Mouse (Mus musculus): ENCODE measurements at regions not wholly inside any gene's neighbourhood (a gene's known extent, or its start where the extent isn't known, plus 50 kb on each side); places are given as distances from the start of the nearest gene placed in this dataset.
A peak's percentile ranks its signal among the peaks of the same experiment; 100 is the strongest.

- Histone ChIP-seq H3K9ac (no peak overlapping the region), H3K4me2 (no peak overlapping the region), H3K4me1 (replicated peaks) (no peaks in the 10 kb centered on the region), H3K9me3 (replicated peaks) (no peaks in the 10 kb centered on the region), H3K36me3 (replicated peaks) (no peaks in the 10 kb centered on the region), H3K27ac (replicated peaks) (no peak overlapping the region), H3K27me3 (no peaks in the 10 kb centered on the region), H3K4me3 (replicated peaks) (no peak overlapping the region)
- no peak for ATAC-seq (ENCODE audit: insufficient read depth)
- WGBS (ENCODE audit: insufficient replicate concordance): 46% methylated on average over 12 of the region's 12 CpGs
Observed at GRCm38 (mm10) chr7:78971644-78972313, 58.6 kb downstream of the Isg20 start.

GRCm38 (mm10) chr7:78989751-78990206 lies 63.5 kb upstream of the Acan start:
- WGBS (ENCODE audit: insufficient replicate concordance): 20% methylated on average over 5 of the region's 5 CpGs
- no peak overlapping the region for H3K4me3 ChIP-seq (replicated peaks)
- H3K9ac ChIP-seq: no peak overlapping the region
- no peaks in the 10 kb centered on the region for H3K4me1 ChIP-seq (replicated peaks)
- no peak overlapping the region for H3K27ac ChIP-seq (replicated peaks)
- no peaks in the 10 kb centered on the region for H3K9me3 ChIP-seq (replicated peaks)
- H3K36me3 ChIP-seq (replicated peaks): no peaks in the 10 kb centered on the region
- peaks cover 21% of the 10 kb centered on the region; the same call in 1 of the 2 replicates for H3K27me3 ChIP-seq
- no peak for ATAC-seq (ENCODE audit: insufficient read depth)
- no peak overlapping the region for H3K4me2 ChIP-seq

GRCm38 (mm10) chr7:78990302-78991038 lies 62.8 kb upstream of the Acan start:
- Histone ChIP-seq H3K9ac (no peak overlapping the region), H3K4me3 (replicated peaks) (no peak overlapping the region), H3K36me3 (replicated peaks) (no peaks in the 10 kb centered on the region), H3K4me2 (peak overlapping the region; percentile 35; the same call in 1 of the 2 replicates), H3K9me3 (replicated peaks) (no peaks in the 10 kb centered on the region), H3K4me1 (replicated peaks) (no peaks in the 10 kb centered on the region), H3K27ac (replicated peaks) (no peak overlapping the region), H3K27me3 (peaks cover 21% of the 10 kb centered on the region; the same call in 1 of the 2 replicates)
- WGBS (ENCODE audit: insufficient replicate concordance): 6% methylated on average over 27 of the region's 27 CpGs
- ATAC-seq (ENCODE audit: insufficient read depth): no peak

DNA sequence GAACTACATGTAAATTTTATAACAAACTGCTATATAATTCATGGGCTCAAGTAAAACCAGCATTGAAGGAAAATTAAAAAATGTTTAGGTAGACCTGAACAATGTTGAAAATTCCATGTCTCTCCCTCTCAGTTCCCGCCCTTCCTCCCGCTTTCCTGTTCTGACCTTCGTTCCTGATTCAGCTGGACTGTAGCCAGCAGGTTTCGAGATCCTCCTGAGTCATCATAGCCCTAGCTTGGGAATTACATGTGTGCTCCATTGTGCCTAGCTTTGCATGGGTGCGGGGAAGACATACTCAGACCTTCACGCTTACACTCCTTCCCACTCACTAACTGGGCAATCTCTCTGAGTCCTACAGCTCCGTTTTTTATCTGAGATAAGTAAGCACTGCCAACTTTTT lies 60.3 kb upstream of the Acan start:
- H3K9me3 ChIP-seq (replicated peaks): no peaks in the 10 kb centered on the region
- no peak overlapping the region for H3K27ac ChIP-seq (replicated peaks)
- H3K27me3 ChIP-seq: peaks cover 21% of the 10 kb centered on the region; the same call in 1 of the 2 replicates
- no peak overlapping the region for H3K9ac ChIP-seq
- no peaks in the 10 kb centered on the region for H3K4me1 ChIP-seq (replicated peaks)
- H3K4me2 ChIP-seq: no peak overlapping the region
- no peaks in the 10 kb centered on the region for H3K36me3 ChIP-seq (replicated peaks)
- no peak overlapping the region for H3K4me3 ChIP-seq (replicated peaks)
- WGBS (ENCODE audit: insufficient replicate concordance): 58% methylated on average over 7 of the region's 7 CpGs
- ATAC-seq (ENCODE audit: insufficient read depth): no peak

- Histone ChIP-seq H3K4me2 (no peak overlapping the region), H3K27ac (replicated peaks) (no peak overlapping the region), H3K27me3 (peaks cover 24% of the 10 kb centered on the region; the same call in 1 of the 2 replicates), H3K9me3 (replicated peaks) (no peaks in the 10 kb centered on the region), H3K36me3 (replicated peaks) (no peaks in the 10 kb centered on the region), H3K4me3 (replicated peaks) (no peak overlapping the region), H3K9ac (no peak overlapping the region), H3K4me1 (replicated peaks) (no peaks in the 10 kb centered on the region)
- WGBS (ENCODE audit: insufficient replicate concordance): 73% methylated on average over 8 of the region's 8 CpGs
- ATAC-seq (ENCODE audit: insufficient read depth): no peak
Observed at GRCm38 (mm10) chr7:78994134-78994533, 59.1 kb upstream of the Acan start.

- no peaks in the 10 kb centered on the region for H3K36me3 ChIP-seq (replicated peaks)
- no peaks in the 10 kb centered on the region for H3K4me1 ChIP-seq (replicated peaks)
- no peak overlapping the region for H3K9ac ChIP-seq
- WGBS (ENCODE audit: insufficient replicate concordance): 49% methylated on average over 2 of the region's 2 CpGs
- H3K27ac ChIP-seq (replicated peaks): no peak overlapping the region
- H3K9me3 ChIP-seq (replicated peaks): no peaks in the 10 kb centered on the region
- H3K4me3 ChIP-seq (replicated peaks): no peak overlapping the region
- ATAC-seq (ENCODE audit: insufficient read depth): no peak
- H3K4me2 ChIP-seq: no peak overlapping the region
- peaks cover 15% of the 10 kb centered on the region; the same call in 1 of the 2 replicates for H3K27me3 ChIP-seq
Observed at GRCm38 (mm10) chr7:78995034-78995433, 58.2 kb upstream of the Acan start.

DNA sequence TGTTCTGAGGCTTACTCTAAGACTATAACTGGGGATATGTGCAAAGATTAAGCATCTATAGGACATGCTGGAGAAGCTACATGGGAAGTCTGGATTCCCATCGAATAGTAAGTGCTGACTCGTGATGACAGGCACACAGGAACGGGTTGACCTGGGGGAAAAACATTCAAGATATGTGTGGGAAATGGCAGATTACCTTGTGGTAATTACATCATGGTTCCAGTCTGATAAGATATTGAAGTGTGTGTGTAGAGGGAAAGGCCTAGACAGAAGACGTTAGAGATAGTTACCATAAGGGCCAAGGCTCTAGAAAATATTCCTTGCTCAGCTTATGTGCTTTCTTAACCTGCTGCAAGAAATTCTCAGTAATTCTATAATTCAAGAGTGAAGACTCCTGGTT lies 57.5 kb upstream of the Acan start:
- WGBS (ENCODE audit: insufficient replicate concordance): 27% methylated on average over 4 of the region's 4 CpGs
- no peak overlapping the region for H3K27ac ChIP-seq (replicated peaks)
- ATAC-seq (ENCODE audit: insufficient read depth): no peak

More for the DNA sequence above, 57.5 kb upstream of the Acan start:
- H3K9ac ChIP-seq: no peak overlapping the region
- H3K4me1 ChIP-seq (replicated peaks): no peaks in the 10 kb centered on the region
- H3K4me2 ChIP-seq: no peak overlapping the region
- H3K36me3 ChIP-seq (replicated peaks): no peaks in the 10 kb centered on the region
- H3K27me3 ChIP-seq: peaks cover 7% of the 10 kb centered on the region; the same call in 1 of the 2 replicates
- H3K4me3 ChIP-seq (replicated peaks): no peak overlapping the region
- no peaks in the 10 kb centered on the region for H3K9me3 ChIP-seq (replicated peaks)
